Mouse (Mus musculus): ENCODE measurements around the gene Nos1ap.

- TF ChIP-seq CTCF (IDR thresholded peaks at IDR 0.05; ENCODE audit: borderline replicate concordance, insufficient read depth, low read depth, low read length) (no peak), POLR2A (IDR thresholded peaks at IDR 0.05; ENCODE audit: borderline replicate concordance, insufficient read depth, low read length) (no peak)
Observed at GRCm38 (mm10) chr1:170402682-170403081, 187.0 kb downstream of the Nos1ap start.

Data from cerebellum, adult 2 months (tissue).